Mouse (Mus musculus) hindbrain, embryonic 16.5 days (tissue): ENCODE results near the gene Erc1. TPM values are rescaled to one million over a fixed set of nuclear protein-coding genes. Genes with fewer than 3 reads are reported as not detected.

Experiments used
- ATAC-seq: fragments of 200-750 bp; cut with Nextera tagmentation; 2 replicates; pipeline ENCODE4 v1.8.0; 2017; ENCODE audit warnings: moderate TSS enrichment, moderate library complexity
- H3K27ac ChIP-seq: fragments of 300-500 bp; sonication (generic); 2 replicates; pipeline ENCODE4 v1.5.1; 2014; ENCODE audit warnings: low read depth, mild to moderate bottlenecking, control low read depth, low read length, moderate library complexity
- H3K27me3 ChIP-seq: fragments of 300-500 bp; sonication (generic); replicated peaks from 2 replicates; pipeline ENCODE4 v1.6.1; 2014; ENCODE audit warnings: low read length; ENCODE audit not compliant: control insufficient read depth, insufficient read depth
- H3K36me3 ChIP-seq: fragments of 300-500 bp; sonication (generic); 2 replicates; pipeline ENCODE4 v1.6.1; 2014; ENCODE audit warnings: mild to moderate bottlenecking, low read length, moderate library complexity, mixed read lengths; ENCODE audit not compliant: control insufficient read depth, insufficient read depth
- H3K4me1 ChIP-seq: fragments of 300-500 bp; sonication (generic); 2 replicates; pipeline ENCODE4 v1.6.1; 2014; ENCODE audit warnings: low read depth, low read length; ENCODE audit not compliant: control insufficient read depth, insufficient read depth
- H3K4me2 ChIP-seq: fragments of 300-500 bp; sonication (generic); 2 replicates; pipeline ENCODE4 v1.6.1; 2014; ENCODE audit warnings: mild to moderate bottlenecking, low read length, control low read depth, moderate library complexity
- H3K4me3 ChIP-seq: fragments of 300-500 bp; sonication (generic); 2 replicates; pipeline ENCODE4 v1.5.1; 2014; ENCODE audit warnings: mild to moderate bottlenecking, low read length, control low read depth, moderate library complexity
- H3K9ac ChIP-seq: fragments of 300-500 bp; sonication (generic); 2 replicates; pipeline ENCODE4 v1.6.1; 2014; ENCODE audit warnings: low read depth, mild to moderate bottlenecking, control low read depth, low read length, moderate library complexity
- H3K9me3 ChIP-seq: fragments of 300-500 bp; sonication (generic); 2 replicates; pipeline ENCODE4 v1.6.1; 2014; ENCODE audit warnings: mild to moderate bottlenecking, low read length, moderate library complexity; ENCODE audit not compliant: control insufficient read depth
- WGBS: fragments of 180-500 bp; shearing (Covaris S2); extraction: QIAGEN DNeasy Blood & Tissue Kit; methylation state at CpG from one replicate; pipeline ENCODE4 v1.1.7; 2014; 5-methylcytosine and 5-hydroxymethylcytosine counted together
- polyA plus RNA-seq: library from polyadenylated mRNA; unstranded; fragments of >200 nt; fragmentation: Nextera tagmentation; extraction: Ambion mirVana; gene quantifications from 2 replicates; pipeline ENCODE4 v1.2.1, GENCODE M21; 2015

Erc1 gene
- polyA plus RNA-seq, 1 experiment from 2014 or later = 46.9 TPM

DNA sequence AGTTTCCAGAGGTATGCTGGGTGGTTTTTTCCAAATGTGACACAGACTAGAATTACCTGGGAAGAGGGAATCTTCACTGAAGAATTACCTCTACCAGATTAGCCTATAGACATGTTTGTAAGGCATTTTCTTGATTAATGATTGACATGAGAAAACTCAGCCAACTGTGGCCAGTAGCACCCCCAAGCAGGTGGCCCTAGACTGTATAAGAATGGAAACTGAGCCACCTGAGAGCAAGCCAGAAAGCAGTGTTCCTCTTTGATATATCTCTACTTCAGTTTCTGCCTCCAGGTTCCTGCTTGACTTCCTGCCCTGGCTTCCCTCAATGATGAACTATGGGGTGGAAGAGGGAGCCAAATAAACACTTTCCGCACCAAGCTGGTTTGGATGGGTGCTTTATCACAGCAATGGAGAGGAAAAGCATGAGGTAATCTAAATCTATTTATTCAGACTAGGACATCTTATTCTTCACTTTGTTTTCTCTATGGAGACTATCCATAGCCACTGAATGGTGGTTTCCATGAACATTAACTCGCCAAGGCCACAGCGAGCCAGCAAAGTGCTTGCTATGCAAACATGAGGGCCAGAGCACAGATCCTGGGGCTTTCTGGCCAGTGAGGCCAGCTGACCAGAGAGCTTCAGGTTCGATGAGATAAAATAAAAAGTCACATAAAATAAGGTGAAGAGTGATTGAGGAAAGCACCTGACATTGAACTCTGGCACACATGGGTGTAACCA is 109.2 kb downstream of the Erc1 start:
- no peak overlapping the region for H3K4me3 ChIP-seq
- H3K9ac ChIP-seq = no peak overlapping the region
- H3K4me1 ChIP-seq = no peaks in the 10 kb centered on the region
- no peak overlapping the region for H3K4me2 ChIP-seq
- no peak overlapping the region for H3K27ac ChIP-seq
- WGBS = 90% methylated on average over 4 of the region's 4 CpGs
- H3K27me3 ChIP-seq = no peaks in the 10 kb centered on the region
- ATAC-seq = no peak
- H3K36me3 ChIP-seq = peaks cover 15% of the 10 kb centered on the region
- no peaks in the 10 kb centered on the region for H3K9me3 ChIP-seq

DNA sequence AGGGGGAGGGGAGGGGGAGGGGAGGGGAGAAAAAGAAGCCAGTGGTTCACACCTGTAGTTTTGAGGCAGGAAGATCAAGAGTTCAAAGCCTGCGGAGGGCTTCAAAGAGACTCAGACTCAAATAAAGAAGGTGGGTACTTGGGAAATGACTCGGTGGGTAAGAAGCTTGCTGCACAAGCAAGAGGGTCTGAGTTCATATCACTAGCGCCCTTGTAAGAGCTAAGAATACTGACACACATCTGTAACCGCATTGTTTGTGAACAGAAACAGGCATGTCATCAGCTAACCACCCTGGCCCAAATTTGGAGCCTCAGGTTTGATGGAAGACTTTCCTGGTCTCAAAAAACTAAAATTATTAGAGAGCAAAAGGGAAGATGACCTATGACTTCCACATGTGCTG is 110.3 kb downstream of the Erc1 start:
- ATAC-seq = no peak
- Histone ChIP-seq H3K9me3 (no peaks in the 10 kb centered on the region), H3K27me3 (no peaks in the 10 kb centered on the region), H3K36me3 (peaks cover 10% of the 10 kb centered on the region), H3K27ac (no peak overlapping the region), H3K4me1 (no peaks in the 10 kb centered on the region), H3K4me2 (no peak overlapping the region), H3K4me3 (no peak overlapping the region), H3K9ac (no peak overlapping the region)
- 94% methylated on average over 4 of the region's 4 CpGs for WGBS

DNA sequence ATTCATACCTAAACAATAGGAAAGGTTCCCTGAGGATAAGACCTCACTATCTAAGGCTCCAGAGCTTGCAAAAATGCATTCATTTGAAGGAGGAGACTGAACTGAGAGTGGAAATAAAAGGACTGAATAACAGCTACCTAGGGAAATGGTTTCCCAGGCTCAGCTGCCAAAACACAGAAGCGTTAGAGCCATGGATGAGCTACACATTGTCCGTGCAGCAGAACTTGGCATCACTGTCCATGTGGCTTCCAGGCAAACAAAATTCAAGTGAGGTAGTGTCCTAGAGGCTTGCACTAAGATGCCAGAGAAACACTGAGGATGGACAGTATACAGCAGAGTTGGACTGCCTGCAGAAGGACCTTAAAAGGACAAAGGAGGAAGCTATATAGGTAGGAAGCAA is 112.0 kb downstream of the Erc1 start:
- peaks cover 6% of the 10 kb centered on the region; the same call in 1 of the 2 replicates for H3K36me3 ChIP-seq
- no peak overlapping the region for H3K4me2 ChIP-seq
- H3K9ac ChIP-seq = no peak overlapping the region
- 58% methylated on average over 2 of the region's 2 CpGs for WGBS
- H3K4me3 ChIP-seq = no peak overlapping the region
- ATAC-seq = no peak
- no peaks in the 10 kb centered on the region for H3K4me1 ChIP-seq
- H3K9me3 ChIP-seq = no peaks in the 10 kb centered on the region
- no peaks in the 10 kb centered on the region for H3K27me3 ChIP-seq
- H3K27ac ChIP-seq = no peak overlapping the region

- H3K4me2 ChIP-seq = no peak overlapping the region
- no peaks in the 10 kb centered on the region for H3K36me3 ChIP-seq
- H3K4me3 ChIP-seq = no peak overlapping the region
- H3K27ac ChIP-seq = no peak overlapping the region
- H3K27me3 ChIP-seq = no peaks in the 10 kb centered on the region
- H3K9me3 ChIP-seq = no peaks in the 10 kb centered on the region
- H3K9ac ChIP-seq = no peak overlapping the region
- H3K4me1 ChIP-seq = no peaks in the 10 kb centered on the region
- no peak for ATAC-seq
- 96% methylated on average over 2 of the region's 2 CpGs for whole genome bisulfite sequencing
Measured at GRCm38 (mm10) chr6:119731155-119731554, 116.8 kb downstream of the Erc1 start.

DNA sequence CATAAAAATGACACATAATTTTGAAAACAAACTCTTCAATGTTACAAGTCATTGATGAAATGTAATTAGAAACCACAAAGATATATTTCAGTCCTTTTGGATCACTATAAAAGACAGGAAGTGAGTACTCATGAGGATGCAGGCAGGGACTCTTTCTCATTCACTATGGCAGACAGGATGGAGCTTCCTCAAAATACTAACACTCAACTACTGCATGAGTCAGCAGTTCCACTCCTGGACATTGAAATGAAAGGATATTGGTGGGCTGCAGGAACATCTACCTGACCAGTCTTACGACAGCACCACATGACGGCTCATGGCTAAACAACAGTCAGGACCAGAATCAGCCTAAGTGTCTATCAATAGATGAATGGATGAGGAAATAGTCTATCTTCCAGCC is 132.7 kb downstream of the Erc1 start:
- Histone ChIP-seq H3K4me2 (no peak overlapping the region), H3K27me3 (no peaks in the 10 kb centered on the region), H3K27ac (no peak overlapping the region), H3K4me3 (no peak overlapping the region), H3K9ac (no peak overlapping the region), H3K4me1 (no peaks in the 10 kb centered on the region), H3K9me3 (no peaks in the 10 kb centered on the region), H3K36me3 (peaks cover 3% of the 10 kb centered on the region; the same call in 1 of the 2 replicates)
- WGBS = 95% methylated on average over 2 of the region's 2 CpGs
- ATAC-seq = no peak

GRCm38 (mm10) chr6:119713961-119714360 is 134.0 kb downstream of the Erc1 start:
- H3K4me1 ChIP-seq = no peaks in the 10 kb centered on the region
- WGBS = 89% methylated on average over 2 of the region's 2 CpGs
- no peak for ATAC-seq
- H3K36me3 ChIP-seq = peaks cover 3% of the 10 kb centered on the region; the same call in 1 of the 2 replicates
- no peak overlapping the region for H3K4me3 ChIP-seq
- no peak overlapping the region for H3K9ac ChIP-seq
- no peak overlapping the region for H3K4me2 ChIP-seq
- no peaks in the 10 kb centered on the region for H3K27me3 ChIP-seq
- no peaks in the 10 kb centered on the region for H3K9me3 ChIP-seq
- no peak overlapping the region for H3K27ac ChIP-seq

GRCm38 (mm10) chr6:119712486-119712885 is 135.5 kb downstream of the Erc1 start:
- H3K9me3 ChIP-seq = no peaks in the 10 kb centered on the region
- ATAC-seq = no peak
- no peaks in the 10 kb centered on the region for H3K4me1 ChIP-seq
- no peak overlapping the region for H3K4me3 ChIP-seq
- peaks cover 3% of the 10 kb centered on the region; the same call in 1 of the 2 replicates for H3K36me3 ChIP-seq
- no peak overlapping the region for H3K4me2 ChIP-seq
- H3K27ac ChIP-seq = no peak overlapping the region
- H3K9ac ChIP-seq = no peak overlapping the region
- H3K27me3 ChIP-seq = no peaks in the 10 kb centered on the region
- WGBS = 82% methylated on average over 1 of the region's 1 CpGs

DNA sequence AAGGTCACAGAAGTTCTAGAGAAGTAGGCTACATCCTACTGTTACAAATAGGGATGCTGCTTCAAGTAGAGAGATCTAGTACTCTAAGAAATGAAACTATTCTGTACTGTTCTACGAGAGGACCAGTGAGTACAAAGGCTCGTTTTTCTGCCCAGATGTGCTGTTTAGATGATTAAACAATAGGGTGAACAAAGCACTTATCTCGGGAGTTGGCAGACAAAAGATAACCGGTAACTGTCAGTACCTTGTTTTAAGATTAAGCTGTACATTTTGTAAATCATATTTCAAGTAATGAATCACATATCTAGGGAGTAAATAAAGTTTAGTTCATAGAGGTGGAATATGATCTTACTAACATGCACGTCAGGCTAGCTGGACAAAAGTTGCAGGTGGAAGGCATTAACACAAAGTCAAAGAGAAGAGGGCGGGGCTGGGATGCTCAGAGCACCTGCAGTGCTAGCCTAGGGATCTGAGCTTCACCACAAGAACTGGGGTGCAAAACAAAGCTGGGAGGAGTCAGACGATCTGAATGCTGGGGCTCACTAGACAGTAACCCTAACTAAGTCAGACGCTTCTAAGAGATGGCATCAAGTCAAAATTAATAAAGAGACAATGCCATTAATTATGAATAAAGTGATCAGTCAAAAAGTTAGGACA is 136.2 kb downstream of the Erc1 start:
- 81% methylated on average over 8 of the region's 8 CpGs for WGBS
- Histone ChIP-seq H3K4me2 (no peak overlapping the region), H3K4me1 (no peaks in the 10 kb centered on the region), H3K27ac (no peak overlapping the region), H3K4me3 (no peak overlapping the region), H3K9ac (no peak overlapping the region), H3K27me3 (no peaks in the 10 kb centered on the region), H3K9me3 (no peaks in the 10 kb centered on the region), H3K36me3 (peaks cover 5% of the 10 kb centered on the region; the same call in 1 of the 2 replicates)
- no peak for ATAC-seq

DNA sequence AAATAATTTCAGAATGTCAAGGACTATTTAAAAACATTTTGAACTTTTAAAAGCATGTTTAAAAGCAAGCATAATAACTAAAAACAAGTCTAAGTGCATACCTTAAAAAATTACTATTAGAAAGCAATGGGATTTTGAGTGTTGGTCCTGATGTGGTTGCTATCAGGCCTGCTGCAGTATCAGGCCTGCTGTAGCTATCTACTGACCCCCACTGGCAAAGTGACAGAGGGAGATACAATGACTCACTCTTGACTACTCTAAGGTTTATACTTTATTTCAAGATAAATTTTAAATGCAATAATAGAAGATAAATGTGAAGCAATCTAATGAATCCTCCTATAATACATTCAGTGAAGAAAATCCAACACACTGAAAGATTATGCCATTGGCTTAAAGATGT is 138.4 kb downstream of the Erc1 start:
- H3K9ac ChIP-seq = no peak overlapping the region
- H3K4me1 ChIP-seq = no peaks in the 10 kb centered on the region
- H3K27ac ChIP-seq = no peak overlapping the region
- H3K27me3 ChIP-seq = no peaks in the 10 kb centered on the region
- H3K4me2 ChIP-seq = no peak overlapping the region
- H3K9me3 ChIP-seq = no peaks in the 10 kb centered on the region
- ATAC-seq = no peak
- peaks cover 5% of the 10 kb centered on the region; the same call in 1 of the 2 replicates for H3K36me3 ChIP-seq
- H3K4me3 ChIP-seq = no peak overlapping the region
